Mouse (Mus musculus) heart, embryonic 16.5 days (tissue): ENCODE measurements around the gene Best1. TPM values are rescaled to one million over a fixed set of nuclear protein-coding genes. Genes with fewer than 3 reads are reported as not detected.
A peak's percentile ranks its signal among the peaks of the same experiment; 100 is the strongest.

Experiments used
- ATAC-seq: fragments of 200-750 bp; cut with Nextera tagmentation; replicated peaks from 2 replicates; pipeline ENCODE4 v1.8.0; 2017; ENCODE audit warnings: moderate number of reproducible peaks; ENCODE audit not compliant: insufficient read depth, low FRiP score; ENCODE audit errors: extremely low read depth
- H3K27ac ChIP-seq: fragments of 300-500 bp; sonication (generic); 2 replicates; pipeline ENCODE4 v1.5.1; 2014; ENCODE audit warnings: mild to moderate bottlenecking, low read length, control low read depth, moderate library complexity
- H3K27me3 ChIP-seq: fragments of 300-500 bp; sonication (generic); 2 replicates; pipeline ENCODE4 v1.6.1; 2014; ENCODE audit warnings: low read length, mixed read lengths; ENCODE audit not compliant: control insufficient read depth, insufficient read depth
- H3K36me3 ChIP-seq: fragments of 300-500 bp; sonication (generic); 2 replicates; pipeline ENCODE4 v1.6.1; 2014; ENCODE audit not compliant: control insufficient read depth, insufficient read depth
- H3K4me1 ChIP-seq: fragments of 300-500 bp; sonication (generic); 2 replicates; pipeline ENCODE4 v1.6.1; 2014; ENCODE audit warnings: low read length, mixed read lengths; ENCODE audit not compliant: control insufficient read depth, insufficient read depth
- H3K4me2 ChIP-seq: fragments of 300-500 bp; sonication (generic); 2 replicates; pipeline ENCODE4 v1.6.1; 2014; ENCODE audit warnings: low read depth, mild to moderate bottlenecking, control low read depth, low read length
- H3K4me3 ChIP-seq: fragments of 300-500 bp; sonication (generic); 2 replicates; pipeline ENCODE4 v1.5.1; 2014; ENCODE audit warnings: mild to moderate bottlenecking, control low read depth, low read length
- H3K9ac ChIP-seq: fragments of 300-500 bp; sonication (generic); 2 replicates; pipeline ENCODE4 v1.6.1; 2014; ENCODE audit warnings: low read length, control low read depth
- H3K9me3 ChIP-seq: fragments of 300-500 bp; sonication (generic); replicated peaks from 2 replicates; pipeline ENCODE4 v1.6.1; 2016; ENCODE audit warnings: low read length; ENCODE audit not compliant: control insufficient read depth
- WGBS: fragments of 180-500 bp; shearing (Covaris S2); extraction: QIAGEN DNeasy Blood & Tissue Kit; methylation state at CpG from one replicate; pipeline ENCODE4 v1.1.7; 2014; 5-methylcytosine and 5-hydroxymethylcytosine counted together
- polyA plus RNA-seq: library from polyadenylated mRNA; unstranded; fragments of >200 nt; fragmentation: Nextera tagmentation; extraction: Ambion mirVana; gene quantifications from 2 replicates; pipeline ENCODE4 v1.2.1, GENCODE M21; 2015

Gene Best1
- polyA plus RNA-seq, 1 experiment from 2014 or later, result 0.28 TPM

DNA sequence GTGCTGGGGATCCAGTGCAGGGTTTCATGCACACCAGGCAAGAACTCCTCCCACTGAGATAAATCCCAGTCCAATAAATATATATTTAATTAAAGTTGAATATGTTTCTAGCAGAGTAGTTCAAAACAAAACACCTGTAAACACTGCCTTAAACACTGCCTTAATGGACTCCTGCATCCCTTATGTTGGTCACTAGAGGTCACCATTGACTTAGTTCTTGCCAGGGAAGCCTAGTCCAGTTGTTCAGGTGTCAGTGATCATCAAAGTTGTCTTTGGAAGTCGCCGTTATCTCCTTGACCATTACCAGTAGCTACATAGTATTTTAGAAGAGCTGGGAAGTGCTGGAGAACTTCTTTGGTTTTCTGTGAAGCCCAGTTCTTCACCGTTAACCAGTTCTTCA lies 1.1 kb downstream of the Best1 start:
- H3K4me3 ChIP-seq, result no peak overlapping the region
- peaks cover 4% of the 10 kb centered on the region; the same call in 1 of the 2 replicates for H3K9me3 ChIP-seq
- 15% methylated on average over 3 of the region's 3 CpGs for WGBS
- H3K9ac ChIP-seq, result no peak overlapping the region
- H3K36me3 ChIP-seq, result no peaks in the 10 kb centered on the region
- H3K4me2 ChIP-seq, result no peak overlapping the region
- no peak for ATAC-seq
- H3K4me1 ChIP-seq, result no peaks in the 10 kb centered on the region
- H3K27me3 ChIP-seq, result no peaks in the 10 kb centered on the region
- H3K27ac ChIP-seq, result no peak overlapping the region

DNA sequence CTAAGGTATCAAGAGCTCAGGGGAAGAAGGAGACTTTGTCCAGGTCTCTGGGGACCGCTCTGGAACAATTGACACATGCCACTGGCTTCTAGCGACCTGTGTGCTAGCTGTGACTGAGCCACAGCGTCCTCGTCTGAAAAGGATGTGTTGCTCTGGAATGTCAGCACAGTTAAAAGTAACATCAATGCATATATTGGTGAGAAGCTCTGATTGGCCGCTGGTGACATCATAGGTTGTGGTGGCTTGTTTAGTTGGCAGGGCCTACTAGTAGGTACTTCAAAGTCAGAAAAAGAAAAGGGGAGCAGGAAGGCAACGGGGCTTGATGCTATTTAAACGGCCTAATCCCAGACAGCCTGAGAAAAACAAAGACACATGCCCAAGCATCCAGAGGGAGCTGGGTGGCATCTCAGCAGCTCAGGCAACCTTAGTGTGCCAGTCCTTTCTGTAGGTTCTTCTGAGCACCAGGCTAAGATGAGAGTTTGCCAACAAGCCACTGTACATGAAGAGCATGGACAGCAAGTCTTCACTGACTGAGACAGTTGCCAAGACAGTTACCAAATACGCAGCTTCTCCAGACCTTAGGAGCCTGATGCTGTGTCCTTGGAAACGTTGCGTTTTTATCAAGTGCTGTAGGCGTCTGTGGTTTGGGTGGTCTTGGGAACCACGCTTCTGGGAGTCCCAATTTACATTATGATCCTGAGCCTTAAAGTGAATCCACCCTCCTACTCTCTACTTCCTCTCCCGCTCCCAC lies 2.5 kb downstream of the Best1 start:
- H3K27ac ChIP-seq, result no peak overlapping the region
- H3K9me3 ChIP-seq, result peaks cover 4% of the 10 kb centered on the region; the same call in 1 of the 2 replicates
- H3K9ac ChIP-seq, result no peak overlapping the region
- WGBS, result 57% methylated on average over 13 of the region's 13 CpGs
- no peaks in the 10 kb centered on the region for H3K4me1 ChIP-seq
- no peaks in the 10 kb centered on the region for H3K27me3 ChIP-seq
- no peak overlapping the region for H3K4me2 ChIP-seq
- no peak for ATAC-seq
- no peak overlapping the region for H3K4me3 ChIP-seq
- H3K36me3 ChIP-seq, result no peaks in the 10 kb centered on the region

DNA sequence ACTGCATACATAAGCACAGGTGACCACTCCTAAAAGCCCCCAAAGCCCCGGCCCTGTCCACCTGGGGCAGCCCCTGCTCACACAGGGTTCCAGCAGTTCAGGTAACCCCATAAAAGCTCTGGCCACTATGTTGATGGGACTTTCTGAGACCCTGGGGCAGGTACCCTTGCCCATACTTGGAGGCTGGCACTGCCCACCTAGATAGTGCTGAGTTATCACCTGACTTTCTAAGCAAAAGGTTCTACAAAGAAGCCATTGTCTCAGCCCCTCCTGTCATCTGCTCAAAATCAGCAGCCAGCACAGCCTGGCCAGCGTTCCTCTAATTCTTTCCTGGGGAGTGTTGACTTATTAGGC lies 3.4 kb downstream of the Best1 start:
- H3K9ac ChIP-seq, result no peak overlapping the region
- peaks cover 4% of the 10 kb centered on the region; the same call in 1 of the 2 replicates for H3K9me3 ChIP-seq
- no peak for ATAC-seq
- no peak overlapping the region for H3K27ac ChIP-seq
- no peak overlapping the region for H3K4me3 ChIP-seq
- H3K4me2 ChIP-seq, result no peak overlapping the region
- no peaks in the 10 kb centered on the region for H3K36me3 ChIP-seq
- no peaks in the 10 kb centered on the region for H3K27me3 ChIP-seq
- 0 out of 2 replicates have a peak, but pooled peaks cover 2% of the 10 kb centered on the region for H3K4me1 ChIP-seq
- WGBS, result 67% methylated on average over 2 of the region's 2 CpGs

- no peaks in the 10 kb centered on the region for H3K27me3 ChIP-seq
Measured at GRCm38 (mm10) chr19:9997204-9998062, 4.0 kb downstream of the Best1 start.

GRCm38 (mm10) chr19:9993036-9993656 lies 8.3 kb downstream of the Best1 start:
- no peaks in the 10 kb centered on the region for H3K27me3 ChIP-seq
- 0 out of 2 replicates have a peak, but pooled peaks cover 2% of the 10 kb centered on the region for H3K4me1 ChIP-seq
- H3K27ac ChIP-seq, result no peak overlapping the region
- 0 out of 2 replicates have a peak overlapping the region, but pooled peaks have one; percentile 12 for H3K9ac ChIP-seq
- peak overlapping the region; percentile 56 for H3K4me2 ChIP-seq
- WGBS, result 2% methylated on average over 17 of the region's 17 CpGs
- no peaks in the 10 kb centered on the region for H3K9me3 ChIP-seq
- H3K36me3 ChIP-seq, result no peaks in the 10 kb centered on the region
- peak overlapping the region; percentile 23 for H3K4me3 ChIP-seq
- ATAC-seq, result peak; percentile 69

More at GRCm38 (mm10) chr19:9997204-9998062, 4.0 kb downstream of the Best1 start:
- Histone ChIP-seq H3K9ac (no peak overlapping the region), H3K4me1 (0 out of 2 replicates have a peak, but pooled peaks cover 2% of the 10 kb centered on the region), H3K4me3 (no peak overlapping the region), H3K4me2 (no peak overlapping the region), H3K36me3 (no peaks in the 10 kb centered on the region), H3K9me3 (peaks cover 3% of the 10 kb centered on the region; the same call in 1 of the 2 replicates), H3K27ac (no peak overlapping the region)
- ATAC-seq, result no peak
- 75% methylated on average over 12 of the region's 12 CpGs for WGBS

DNA sequence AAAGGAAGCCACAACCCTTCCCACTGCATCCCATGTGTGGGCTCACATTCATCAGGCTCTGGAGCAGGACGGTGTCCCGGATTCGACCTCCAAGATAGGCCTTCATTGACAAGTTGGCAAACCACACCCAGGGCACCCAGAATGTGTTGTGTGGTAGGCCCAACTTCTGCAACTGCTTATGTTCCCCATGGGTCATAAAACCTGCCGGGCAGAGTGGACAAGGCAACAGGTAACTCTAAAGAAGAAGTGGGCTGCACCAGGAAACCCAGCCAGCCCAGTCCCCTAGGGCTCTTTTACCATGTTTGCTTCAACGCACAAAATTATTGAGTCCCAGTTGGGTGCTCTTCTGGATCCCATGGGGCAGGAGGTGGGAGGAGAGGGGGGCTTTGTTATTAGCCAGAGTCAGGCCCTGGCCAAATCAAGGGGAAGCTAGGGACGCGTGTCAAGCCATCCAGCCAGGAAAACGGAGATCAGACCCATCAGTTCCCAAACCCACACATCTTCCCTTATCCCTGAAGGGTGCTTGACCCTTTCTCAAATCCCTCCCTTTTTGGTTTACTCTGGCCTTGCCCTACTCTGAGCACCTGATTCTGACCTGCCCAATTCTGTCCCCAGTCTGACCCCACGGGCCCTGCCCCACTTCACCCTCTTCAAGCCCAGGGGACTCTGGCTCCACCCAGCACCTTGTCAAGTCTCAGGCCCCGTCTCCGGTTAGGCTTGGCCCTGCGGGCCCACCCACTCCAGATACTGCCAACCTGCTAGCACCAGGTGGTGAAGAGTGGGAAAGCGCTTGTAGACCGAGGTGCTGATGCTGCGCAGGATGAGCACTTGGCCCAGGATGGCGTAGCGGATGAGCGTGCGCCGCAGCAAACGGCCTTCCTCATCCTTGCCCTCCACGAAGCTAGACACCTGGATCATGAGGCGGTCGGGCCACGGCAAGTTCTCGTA lies 9.1 kb downstream of the Best1 start:
- 0 out of 2 replicates have a peak, but pooled peaks have one; percentile 3 for ATAC-seq
- H3K27ac ChIP-seq, result no peak overlapping the region
- H3K4me3 ChIP-seq, result peak overlapping the region; percentile 23
- H3K4me2 ChIP-seq, result peak overlapping the region; percentile 56
- 47% methylated on average over 26 of the region's 26 CpGs for WGBS
- no peaks in the 10 kb centered on the region for H3K9me3 ChIP-seq
- 0 out of 2 replicates have a peak, but pooled peaks cover 2% of the 10 kb centered on the region for H3K4me1 ChIP-seq
- H3K9ac ChIP-seq, result no peak overlapping the region
- no peaks in the 10 kb centered on the region for H3K27me3 ChIP-seq
- H3K36me3 ChIP-seq, result no peaks in the 10 kb centered on the region

DNA sequence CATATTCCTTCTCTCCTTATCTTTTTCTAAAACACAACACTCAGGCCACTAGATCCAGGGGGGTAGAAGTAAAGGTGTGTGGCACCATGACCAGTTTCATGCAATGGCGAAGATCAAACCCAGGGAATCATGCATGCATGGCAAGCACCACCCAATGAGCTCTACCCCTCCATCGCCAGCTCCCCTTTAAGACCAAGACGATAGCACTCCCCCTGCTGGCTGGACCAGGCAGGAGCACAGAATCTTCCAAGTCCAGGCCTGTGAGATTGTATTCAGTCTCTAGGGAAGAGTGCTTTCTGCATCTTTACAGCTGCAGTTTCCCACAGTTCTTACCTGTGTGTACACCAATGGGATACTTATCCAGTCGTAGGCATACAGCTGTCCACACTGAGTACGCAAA lies 10.1 kb downstream of the Best1 start:
- Histone ChIP-seq H3K27me3 (no peaks in the 10 kb centered on the region), H3K36me3 (no peaks in the 10 kb centered on the region), H3K27ac (no peak overlapping the region), H3K9ac (no peak overlapping the region), H3K9me3 (no peaks in the 10 kb centered on the region), H3K4me1 (0 out of 2 replicates have a peak, but pooled peaks cover 2% of the 10 kb centered on the region), H3K4me2 (no peak overlapping the region), H3K4me3 (no peak overlapping the region)
- ATAC-seq, result no peak
- WGBS, result 27% methylated on average over 5 of the region's 5 CpGs

DNA sequence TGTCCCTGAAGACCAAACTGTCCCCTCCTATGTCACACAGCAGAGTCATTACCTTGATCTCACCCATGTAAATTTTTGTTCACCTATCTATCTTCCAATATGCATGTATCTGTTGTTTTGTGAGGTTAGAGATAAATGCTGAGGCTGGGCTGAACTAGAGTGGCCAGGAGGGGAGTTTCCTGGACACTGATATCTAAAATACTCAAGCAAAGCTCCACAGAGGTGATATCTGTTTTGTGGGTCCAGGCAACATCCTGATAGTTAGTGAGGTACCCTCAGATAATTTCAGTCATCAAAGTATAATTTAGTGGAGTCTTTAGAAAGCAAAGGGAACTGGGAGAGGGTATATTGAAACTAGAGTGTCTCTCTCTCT lies 11.6 kb downstream of the Best1 start:
- H3K9ac ChIP-seq, result no peak overlapping the region

More for the DNA sequence above, 11.6 kb downstream of the Best1 start:
- no peak for ATAC-seq
- Histone ChIP-seq H3K27ac (no peak overlapping the region), H3K27me3 (no peaks in the 10 kb centered on the region), H3K4me3 (no peak overlapping the region), H3K4me2 (no peak overlapping the region), H3K36me3 (peaks cover 10% of the 10 kb centered on the region), H3K9me3 (no peaks in the 10 kb centered on the region), H3K4me1 (0 out of 2 replicates have a peak, but pooled peaks cover 2% of the 10 kb centered on the region)
